Mouse (Mus musculus) spleen, adult 2 months (tissue): ENCODE results near the gene Tmem104.

Experiments
- CTCF ChIP-seq: fragments of 200-500 bp; IDR thresholded peaks from 2 replicates; pipeline ENCODE4 v1.5.1; 2011; ENCODE audit warnings: mild to moderate bottlenecking, inconsistent platforms; ENCODE audit not compliant: insufficient read depth, insufficient read length, insufficient replicate concordance; ENCODE audit errors: extremely low read depth
- POLR2A ChIP-seq: fragments of 200-500 bp; IDR thresholded peaks from 2 replicates; pipeline ENCODE4 v1.6.1; 2011; ENCODE audit warnings: low read depth, low read length, inconsistent platforms

GRCm38 (mm10) chr11:115209958-115210357, 22.7 kb downstream of the Tmem104 start:
- no peak for TF ChIP-seq CTCF
- no peak for TF ChIP-seq POLR2A
